Mouse (Mus musculus) stomach, embryonic 16.5 days (tissue): ENCODE measurements around the gene Cpe. TPM values are rescaled to one million over a fixed set of nuclear protein-coding genes. Genes with fewer than 3 reads are reported as not detected.

Source experiments
- ATAC-seq: fragments of 200-750 bp; cut with Nextera tagmentation; 2 replicates; pipeline ENCODE4 v1.8.0; 2017; ENCODE audit warnings: moderate number of reproducible peaks, moderate TSS enrichment; ENCODE audit not compliant: insufficient read depth, low FRiP score
- H3K27ac ChIP-seq: fragments of 300-500 bp; sonication (generic); 2 replicates; pipeline ENCODE4 v1.5.1; 2014; ENCODE audit warnings: low read length
- H3K27me3 ChIP-seq: fragments of 300-500 bp; sonication (generic); 2 replicates; pipeline ENCODE4 v1.6.1; 2014; ENCODE audit warnings: low read length, control low read depth, mixed read lengths; ENCODE audit not compliant: control insufficient read depth, insufficient read depth
- H3K36me3 ChIP-seq: fragments of 300-500 bp; sonication (generic); 2 replicates; pipeline ENCODE4 v1.6.1; 2014; ENCODE audit warnings: low read length; ENCODE audit not compliant: control insufficient read depth, insufficient read depth
- H3K4me1 ChIP-seq: fragments of 300-500 bp; sonication (generic); 2 replicates; pipeline ENCODE4 v1.6.1; 2014; ENCODE audit warnings: low read length, control low read depth, mixed read lengths; ENCODE audit not compliant: control insufficient read depth, insufficient read depth
- H3K4me2 ChIP-seq: fragments of 300-500 bp; sonication (generic); 2 replicates; pipeline ENCODE4 v1.6.1; 2014; ENCODE audit warnings: low read depth, low read length, mixed read lengths
- H3K4me3 ChIP-seq: fragments of 300-500 bp; sonication (generic); replicated peaks from 2 replicates; pipeline ENCODE4 v1.5.1; 2014; ENCODE audit warnings: mild to moderate bottlenecking, low read length
- H3K9ac ChIP-seq: fragments of 300-500 bp; sonication (generic); 2 replicates; pipeline ENCODE4 v1.6.1; 2014; ENCODE audit warnings: low read length
- H3K9me3 ChIP-seq: fragments of 300-500 bp; sonication (generic); replicated peaks from 2 replicates; pipeline ENCODE4 v1.6.1; 2016; ENCODE audit warnings: low read length, control low read depth; ENCODE audit not compliant: control insufficient read depth
- WGBS: fragments of 180-500 bp; shearing (Covaris S2); extraction: QIAGEN DNeasy Blood & Tissue Kit; methylation state at CpG from one replicate; pipeline ENCODE4 v1.1.7; 2014; 5-methylcytosine and 5-hydroxymethylcytosine counted together
- polyA plus RNA-seq: library from polyadenylated mRNA; unstranded; fragments of >200 nt; fragmentation: Nextera tagmentation; extraction: Ambion mirVana; gene quantifications from 2 replicates; pipeline ENCODE4 v1.2.1, GENCODE M21; 2015

Cpe gene
- polyA plus RNA-seq, 1 experiment from 2014 or later: 151 TPM

- Histone ChIP-seq H3K9me3 (no peaks in the 10 kb centered on the region), H3K27ac (no peak overlapping the region), H3K4me1 (no peaks in the 10 kb centered on the region), H3K27me3 (no peaks in the 10 kb centered on the region), H3K4me3 (no peak overlapping the region), H3K9ac (no peak overlapping the region), H3K4me2 (no peak overlapping the region), H3K36me3 (no peaks in the 10 kb centered on the region)
- ATAC-seq: no peak
- 37% methylated on average over 3 of the region's 3 CpGs for WGBS
Observed at GRCm38 (mm10) chr8:64582887-64583286, 110.0 kb downstream of the Cpe start.

GRCm38 (mm10) chr8:64578221-64578620, 114.6 kb downstream of the Cpe start:
- H3K4me1 ChIP-seq: no peaks in the 10 kb centered on the region
- H3K27me3 ChIP-seq: no peaks in the 10 kb centered on the region
- no peaks in the 10 kb centered on the region for H3K36me3 ChIP-seq
- no peak for ATAC-seq
- no peak overlapping the region for H3K9ac ChIP-seq
- 63% methylated on average over 8 of the region's 8 CpGs for WGBS
- H3K9me3 ChIP-seq: no peaks in the 10 kb centered on the region
- no peak overlapping the region for H3K4me3 ChIP-seq
- H3K4me2 ChIP-seq: no peak overlapping the region
- H3K27ac ChIP-seq: no peak overlapping the region

GRCm38 (mm10) chr8:64575001-64575400, 117.9 kb downstream of the Cpe start:
- WGBS: 52% methylated on average over 9 of the region's 9 CpGs
- Histone ChIP-seq H3K27ac (no peak overlapping the region), H3K4me3 (no peak overlapping the region), H3K4me2 (no peak overlapping the region), H3K9me3 (no peaks in the 10 kb centered on the region), H3K36me3 (no peaks in the 10 kb centered on the region), H3K27me3 (no peaks in the 10 kb centered on the region), H3K4me1 (no peaks in the 10 kb centered on the region), H3K9ac (no peak overlapping the region)
- no peak for ATAC-seq

GRCm38 (mm10) chr8:64548054-64548850, 144.6 kb downstream of the Cpe start:
- no peaks in the 10 kb centered on the region; the same call in 1 of the 2 replicates for H3K27me3 ChIP-seq
- H3K9me3 ChIP-seq: no peaks in the 10 kb centered on the region
- no peak for ATAC-seq
- WGBS: 28% methylated on average over 5 of the region's 5 CpGs
- H3K36me3 ChIP-seq: no peaks in the 10 kb centered on the region
- no peak overlapping the region for H3K4me3 ChIP-seq
- no peak overlapping the region for H3K9ac ChIP-seq
- no peak overlapping the region for H3K4me2 ChIP-seq
- no peaks in the 10 kb centered on the region for H3K4me1 ChIP-seq
- no peak overlapping the region for H3K27ac ChIP-seq

GRCm38 (mm10) chr8:64543441-64543840, 149.4 kb downstream of the Cpe start:
- no peak for ATAC-seq
- H3K9ac ChIP-seq: no peak overlapping the region
- WGBS: 92% methylated on average over 7 of the region's 7 CpGs
- H3K36me3 ChIP-seq: no peaks in the 10 kb centered on the region
- no peaks in the 10 kb centered on the region; the same call in 1 of the 2 replicates for H3K27me3 ChIP-seq
- H3K4me1 ChIP-seq: no peaks in the 10 kb centered on the region
- no peaks in the 10 kb centered on the region for H3K9me3 ChIP-seq
- H3K4me2 ChIP-seq: no peak overlapping the region
- no peak overlapping the region for H3K27ac ChIP-seq
- H3K4me3 ChIP-seq: no peak overlapping the region

Other genes with a start within 250 kb of the Cpe start
- 143 and 144 TPM in 2 replicates for gene Msmo1, start 40.7 kb upstream of the Cpe start, polyA plus RNA-seq
- gene Klhl2, start 157.0 kb upstream of the Cpe start, polyA plus RNA-seq: 4.1 and 5.6 TPM in 2 replicates